14 mouse cellular contexts compared by ENCODE assay signal in genomic region chr11:8537013-8537614, GRCm38 (mm10).
A peak's percentile ranks its signal among the peaks of the same experiment; 100 is the strongest.
DNase-seq lines count a peak whose midpoint lies in the region; ATAC-seq and TF ChIP-seq lines count a peak whose summit lies in the region.
"Had no signal": no experiment of that assay in that cellular context is flagged by ENCODE, and none has a peak within 500 bp of the region (broad histone marks: within the 10 kb centered on the region; RNA-seq: fewer than 3 reads in every experiment).

No protein-coding gene starts in this region.

- DNase-seq in embryonic facial prominence, embryonic 10.5 days (ENCODE audit: low spot score), result no peak
- DNase-seq in lung, embryonic 14.5 days, result peak; percentile 90
- DNase-seq in lung, adult 2 months, result no peak
- DNase-seq in kidney, postnatal 4 days, result peak; percentile 58 to 74
- no peak for DNase-seq in layer of hippocampus, postnatal 14 days (ENCODE audit: low spot score in 2 of 2)
- no peak for DNase-seq in midbrain, embryonic 11.5 days (ENCODE audit: low spot score, missing footprints)
- DNase-seq: cerebellum, adult 2 months; liver, embryonic 13.5 days had no signal

- peaks cover 49% of the 10 kb centered on the region for H3K4me1 ChIP-seq in embryonic facial prominence, embryonic 13.5 days
- no peaks in the 10 kb centered on the region for H3K4me1 ChIP-seq in embryonic facial prominence, embryonic 10.5 days
- H3K4me1 ChIP-seq in lung, embryonic 14.5 days (ENCODE audit: insufficient read depth), result peaks cover 23% of the 10 kb centered on the region
- no peaks in the 10 kb centered on the region for H3K4me1 ChIP-seq in lung, adult 2 months (ENCODE audit: control insufficient read depth, insufficient read depth, low read length)
- H3K4me1 ChIP-seq in stomach, embryonic 16.5 days (ENCODE audit: control insufficient read depth, insufficient read depth, low read length), result peaks cover 9% of the 10 kb centered on the region
- H3K4me1 ChIP-seq in midbrain, embryonic 11.5 days (ENCODE audit: control insufficient read depth, insufficient read depth, low read length), result peaks cover under 1% of the 10 kb centered on the region; the same call in 1 of the 2 replicates
- H3K4me1 ChIP-seq: liver, embryonic 13.5 days had no signal

- TF ChIP-seq CTCF in lung, embryonic 14.5 days (IDR thresholded peaks at IDR 0.05; ENCODE audit: low read depth), result no peak
- no peak for TF ChIP-seq CTCF in lung, adult 2 months (IDR thresholded peaks at IDR 0.05; ENCODE audit: insufficient read depth, low read length)

- H3K9me3 ChIP-seq in embryonic facial prominence, embryonic 13.5 days, result no peaks in the 10 kb centered on the region
- no peaks in the 10 kb centered on the region for H3K9me3 ChIP-seq in embryonic facial prominence, embryonic 10.5 days
- no peaks in the 10 kb centered on the region for H3K9me3 ChIP-seq in lung, embryonic 14.5 days (ENCODE audit: low read depth, low read length)
- no peaks in the 10 kb centered on the region for H3K9me3 ChIP-seq in stomach, embryonic 16.5 days (replicated peaks; ENCODE audit: control insufficient read depth, low read length)
- H3K9me3 ChIP-seq in midbrain, embryonic 11.5 days (ENCODE audit: control insufficient read depth, low read length), result no peaks in the 10 kb centered on the region
- H3K9me3 ChIP-seq: embryonic facial prominence, embryonic 12.5 days; hindbrain, embryonic 10.5 days; liver, embryonic 13.5 days; midbrain, embryonic 13.5 days; neural tube, embryonic 12.5 days had no signal

- no peak for ATAC-seq in embryonic facial prominence, embryonic 13.5 days (ENCODE audit: insufficient number of reproducible peaks, insufficient read depth, low FRiP score, low TSS enrichment, low read depth)
- peak; percentile 78 for ATAC-seq in lung, embryonic 14.5 days (ENCODE audit: insufficient read depth)
- peak; percentile 46; the same call in 1 of the 2 replicates for ATAC-seq in stomach, embryonic 16.5 days (ENCODE audit: insufficient read depth, low FRiP score)
- no peak for ATAC-seq in midbrain, embryonic 11.5 days (ENCODE audit: low FRiP score)
- ATAC-seq: midbrain, embryonic 13.5 days had no signal

- no peak overlapping the region for H3K4me3 ChIP-seq in embryonic facial prominence, embryonic 13.5 days
- no peak overlapping the region for H3K4me3 ChIP-seq in embryonic facial prominence, embryonic 10.5 days
- no peak overlapping the region for H3K4me3 ChIP-seq in lung, embryonic 14.5 days (ENCODE audit: low read depth, low read length)
- H3K4me3 ChIP-seq in lung, adult 2 months (replicated peaks; ENCODE audit: extremely low read depth, low read depth, low read length), result no peak overlapping the region
- no peak overlapping the region for H3K4me3 ChIP-seq in stomach, embryonic 16.5 days (replicated peaks; ENCODE audit: low read length)
- H3K4me3 ChIP-seq in midbrain, embryonic 11.5 days (ENCODE audit: low read depth, low read length), result no peak overlapping the region
- H3K4me3 ChIP-seq: embryonic facial prominence, embryonic 12.5 days; hindbrain, embryonic 10.5 days; liver, embryonic 13.5 days; midbrain, embryonic 13.5 days; neural tube, embryonic 12.5 days had no signal

- H3K27ac ChIP-seq in embryonic facial prominence, embryonic 13.5 days, result peak overlapping the region; percentile 61; the same call in 1 of the 2 replicates
- no peak overlapping the region for H3K27ac ChIP-seq in embryonic facial prominence, embryonic 10.5 days (replicated peaks)
- peak overlapping the region; percentile 94 for H3K27ac ChIP-seq in lung, embryonic 14.5 days (ENCODE audit: low read depth)
- peak overlapping the region; percentile 83 for H3K27ac ChIP-seq in stomach, embryonic 16.5 days (ENCODE audit: low read length)
- no peak overlapping the region for H3K27ac ChIP-seq in midbrain, embryonic 11.5 days (ENCODE audit: low read depth, low read length)
- H3K27ac ChIP-seq: hindbrain, embryonic 10.5 days; liver, embryonic 13.5 days; midbrain, embryonic 13.5 days; neural tube, embryonic 12.5 days had no signal

- TF ChIP-seq POLR2A in lung, adult 2 months (IDR thresholded peaks at IDR 0.05; ENCODE audit: borderline replicate concordance, extremely low read depth, low read depth, low read length), result no peak

- H3K36me3 ChIP-seq in embryonic facial prominence, embryonic 13.5 days, result peaks cover 49% of the 10 kb centered on the region
- H3K36me3 ChIP-seq in embryonic facial prominence, embryonic 10.5 days (replicated peaks), result peaks cover 78% of the 10 kb centered on the region
- peaks cover 49% of the 10 kb centered on the region for H3K36me3 ChIP-seq in lung, embryonic 14.5 days (ENCODE audit: insufficient read depth)
- H3K36me3 ChIP-seq in stomach, embryonic 16.5 days (ENCODE audit: control insufficient read depth, insufficient read depth, low read length), result no peaks in the 10 kb centered on the region
- no peaks in the 10 kb centered on the region for H3K36me3 ChIP-seq in midbrain, embryonic 11.5 days (ENCODE audit: control insufficient read depth, insufficient read depth, low read length)
- H3K36me3 ChIP-seq: liver, embryonic 13.5 days; midbrain, embryonic 13.5 days; neural tube, embryonic 12.5 days had no signal

- no peak overlapping the region for H3K4me2 ChIP-seq in embryonic facial prominence, embryonic 13.5 days
- no peak overlapping the region for H3K4me2 ChIP-seq in lung, embryonic 14.5 days
- no peak overlapping the region for H3K4me2 ChIP-seq in stomach, embryonic 16.5 days (ENCODE audit: low read depth, low read length)
- H3K4me2 ChIP-seq in midbrain, embryonic 11.5 days, result no peak overlapping the region
- H3K4me2 ChIP-seq: embryonic facial prominence, embryonic 12.5 days; liver, embryonic 13.5 days; midbrain, embryonic 13.5 days; neural tube, embryonic 12.5 days had no signal

- H3K27me3 ChIP-seq in embryonic facial prominence, embryonic 13.5 days, result no peaks in the 10 kb centered on the region
- no peaks in the 10 kb centered on the region for H3K27me3 ChIP-seq in embryonic facial prominence, embryonic 10.5 days (replicated peaks; ENCODE audit: low read depth, poor library complexity, severe bottlenecking)
- no peaks in the 10 kb centered on the region for H3K27me3 ChIP-seq in lung, embryonic 14.5 days (ENCODE audit: insufficient read depth, low read length)
- H3K27me3 ChIP-seq in stomach, embryonic 16.5 days (ENCODE audit: control insufficient read depth, insufficient read depth, low read length), result no peaks in the 10 kb centered on the region
- no peaks in the 10 kb centered on the region for H3K27me3 ChIP-seq in midbrain, embryonic 11.5 days (ENCODE audit: control insufficient read depth, insufficient read depth, low read length)
- H3K27me3 ChIP-seq: embryonic facial prominence, embryonic 12.5 days; liver, embryonic 13.5 days; midbrain, embryonic 13.5 days; neural tube, embryonic 12.5 days had no signal

- 50% methylated on average over 5 of the region's 5 CpGs for WGBS in embryonic facial prominence, embryonic 13.5 days
- 85% methylated on average over 5 of the region's 5 CpGs for WGBS in embryonic facial prominence, embryonic 10.5 days
- WGBS in lung, embryonic 14.5 days, result 32% methylated on average over 5 of the region's 5 CpGs
- WGBS in lung, adult 2 months, result 69% methylated on average over 5 of the region's 5 CpGs
- 48% methylated on average over 5 of the region's 5 CpGs for WGBS in stomach, embryonic 16.5 days
- 88% methylated on average over 5 of the region's 5 CpGs for WGBS in midbrain, embryonic 11.5 days

- no peak overlapping the region for H3K9ac ChIP-seq in embryonic facial prominence, embryonic 13.5 days
- H3K9ac ChIP-seq in lung, embryonic 14.5 days, result no peak overlapping the region
- H3K9ac ChIP-seq in stomach, embryonic 16.5 days (ENCODE audit: low read length), result no peak overlapping the region
- H3K9ac ChIP-seq in midbrain, embryonic 11.5 days (ENCODE audit: low read length), result no peak overlapping the region
- H3K9ac ChIP-seq: embryonic facial prominence, embryonic 12.5 days; liver, embryonic 13.5 days; midbrain, embryonic 13.5 days; neural tube, embryonic 12.5 days had no signal

Comparison
In these comparisons a context has a peak if more than half of its experiments do, and no peak if none do; other contexts are left out.
1. H3K27ac ChIP-seq: peak in embryonic facial prominence, embryonic 13.5 days (single experiment), lung, embryonic 14.5 days (single experiment) and stomach, embryonic 16.5 days (single experiment); none in embryonic facial prominence, embryonic 10.5 days (single experiment) and midbrain, embryonic 11.5 days (single experiment).
2. DNase-seq: peak in lung, embryonic 14.5 days (single experiment) and kidney, postnatal 4 days (2 of 2); none in embryonic facial prominence, embryonic 10.5 days (single experiment), lung, adult 2 months (single experiment), layer of hippocampus, postnatal 14 days (0 of 2) and midbrain, embryonic 11.5 days (single experiment).
3. ATAC-seq: peak in lung, embryonic 14.5 days (single experiment) and stomach, embryonic 16.5 days (single experiment); none in embryonic facial prominence, embryonic 13.5 days (single experiment) and midbrain, embryonic 11.5 days (single experiment).